Mouse (Mus musculus): Measurements from ENCODE around the gene Hrk.

The Hrk gene

GRCm38 (mm10) chr5:118214418-118215154 is 50.1 kb downstream of the Hrk start:
- no peak for DNase-seq (ENCODE audit: low spot score in 2 of 2)

GRCm38 (mm10) chr5:118217410-118217809 is 53.0 kb downstream of the Hrk start:
- DNase-seq (ENCODE audit: low spot score in 2 of 2) = no peak

GRCm38 (mm10) chr5:118223142-118223757 is 58.8 kb downstream of the Hrk start:
- no peak for DNase-seq (ENCODE audit: low spot score in 2 of 2)

- DNase-seq (ENCODE audit: low spot score in 2 of 2) = no peak
Measured at GRCm38 (mm10) chr5:118230071-118230611, 65.7 kb downstream of the Hrk start.

GRCm38 (mm10) chr5:118236891-118237290 is 72.4 kb downstream of the Hrk start:
- no peak for DNase-seq (ENCODE audit: low spot score in 2 of 2)
